Mouse (Mus musculus) embryo, embryonic 10 days (tissue): Measurements from ENCODE around the gene 3830403N18Rik.
A peak's percentile ranks its signal among the peaks of the same experiment; 100 is the strongest.
"Not testable (repeated sequence)": the region's sequence is repeated elsewhere in the genome, so short reads cannot be mapped to it uniquely, and the experiment has no call there.

Experiments
- DNase-seq: peaks from one replicate; pipeline ENCODE4 v3.0.0-alpha.2; 2015; ENCODE audit warnings: low spot score

The 3830403N18Rik gene

DNA sequence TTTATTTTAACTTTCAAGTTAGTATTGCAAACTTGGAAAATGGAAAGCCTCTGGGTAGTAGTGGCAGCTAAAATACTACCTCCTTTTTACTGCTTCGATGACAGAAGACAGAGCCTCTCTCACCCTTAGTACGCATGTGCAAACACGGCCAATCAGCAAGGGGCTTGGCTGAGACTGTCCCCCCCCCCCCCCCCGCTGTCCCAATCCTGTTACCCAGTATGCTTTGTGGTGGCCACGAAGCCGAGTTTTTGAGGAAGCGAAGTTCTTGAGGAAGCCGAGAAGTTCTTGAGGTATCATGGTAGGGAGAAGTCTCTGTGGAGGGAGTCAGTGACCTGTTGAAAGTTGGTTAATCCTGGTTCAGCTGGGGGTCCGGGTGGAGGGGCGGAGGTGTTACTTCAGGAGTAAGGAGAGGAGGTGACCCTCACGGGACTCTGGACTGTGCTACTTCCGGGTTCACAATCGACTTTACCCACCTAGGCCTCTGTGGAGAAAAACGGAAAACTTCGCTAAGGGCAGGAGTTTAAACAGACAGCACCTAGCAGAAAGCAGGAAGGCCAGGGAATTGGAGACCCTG, at the start of gene 3830403N18Rik:
TSS of gene 3830403N18Rik (plus strand) at position 237 of the 574 bp plus-strand sequence.
- DNase-seq, result not testable (repeated sequence)

DNA sequence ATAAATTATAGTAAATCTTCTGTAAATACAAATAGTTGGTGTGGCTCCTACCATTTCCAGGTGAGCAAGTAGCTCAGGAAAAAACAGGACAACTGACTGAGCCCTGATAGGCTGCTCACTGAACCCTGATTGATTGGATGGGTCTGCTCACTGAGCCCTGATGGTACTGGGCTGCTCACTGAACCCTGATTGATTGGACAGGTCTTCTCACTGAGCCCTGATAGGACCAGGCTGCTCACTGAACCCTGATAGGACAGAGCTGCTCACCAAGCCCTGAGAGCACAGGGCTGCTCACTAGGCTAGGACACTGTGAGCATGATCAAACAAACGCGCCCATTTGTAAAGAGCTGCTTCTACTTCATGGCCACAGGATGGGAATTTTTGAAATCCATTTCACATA, 15.0 kb downstream of the 3830403N18Rik start:
- DNase-seq, result peak; percentile 3

DNA sequence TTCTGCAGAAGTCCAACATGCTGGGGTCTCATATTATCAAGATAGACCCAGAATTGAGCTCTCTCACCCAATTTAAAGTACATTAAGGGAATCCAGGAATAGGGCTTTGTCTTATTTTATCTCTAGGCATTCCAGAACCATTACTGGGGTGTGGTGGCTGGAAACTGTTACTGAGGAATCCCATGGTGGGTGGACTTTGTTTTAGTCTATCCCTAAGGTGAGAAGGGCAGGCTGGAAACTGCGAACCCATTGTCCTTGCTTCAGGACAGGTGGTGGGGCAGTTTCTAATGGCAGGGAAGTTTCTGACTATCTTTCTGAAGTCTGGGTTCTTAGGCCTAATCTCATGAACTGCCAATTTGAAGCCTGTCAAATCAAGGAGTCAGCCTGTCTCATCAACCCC, 50.1 kb downstream of the 3830403N18Rik start:
- not testable (repeated sequence) for DNase-seq
